Mouse (Mus musculus) forebrain, embryonic 12.5 days (tissue): ENCODE measurements around the gene Rangap1. TPM values are rescaled to one million over a fixed set of nuclear protein-coding genes. Genes with fewer than 3 reads are reported as not detected.

Experiments used
- ATAC-seq: fragments of 200-750 bp; cut with Nextera tagmentation; 2 replicates; pipeline ENCODE4 v1.8.0; 2017; ENCODE audit warnings: moderate TSS enrichment; ENCODE audit not compliant: low FRiP score
- H3K27ac ChIP-seq: fragments of 300-500 bp; sonication (generic); 2 replicates; pipeline ENCODE4 v1.5.1; 2016; ENCODE audit warnings: mild to moderate bottlenecking
- H3K27me3 ChIP-seq: fragments of 300-500 bp; sonication (generic); 2 replicates; pipeline ENCODE4 v1.6.1; 2016; ENCODE audit warnings: mild to moderate bottlenecking
- H3K36me3 ChIP-seq: fragments of 300-500 bp; sonication (generic); replicated peaks from 2 replicates; pipeline ENCODE4 v1.6.1; 2016; ENCODE audit warnings: mild to moderate bottlenecking
- H3K4me1 ChIP-seq: fragments of 300-500 bp; sonication (generic); 2 replicates; pipeline ENCODE4 v1.6.1; 2016
- H3K4me2 ChIP-seq: fragments of 300-500 bp; sonication (generic); 2 replicates; pipeline ENCODE4 v1.6.1; 2016; ENCODE audit warnings: mild to moderate bottlenecking, moderate library complexity
- H3K4me3 ChIP-seq: fragments of 300-500 bp; sonication (generic); replicated peaks from 2 replicates; pipeline ENCODE4 v1.5.1; 2016; ENCODE audit warnings: mild to moderate bottlenecking
- H3K9ac ChIP-seq: fragments of 300-500 bp; sonication (generic); 2 replicates; pipeline ENCODE4 v1.6.1; 2016; ENCODE audit warnings: mild to moderate bottlenecking
- H3K9me3 ChIP-seq: fragments of 300-500 bp; sonication (generic); 2 replicates; pipeline ENCODE4 v1.6.1; 2016
- WGBS: fragments of 180-500 bp; shearing (Covaris S2); methylation state at CpG from one replicate; pipeline ENCODE4 v1.1.7; 2016; 5-methylcytosine and 5-hydroxymethylcytosine counted together
- polyA plus RNA-seq: library from polyadenylated mRNA; unstranded; fragments of >200 nt; fragmentation: Nextera tagmentation; extraction: Ambion mirVana; gene quantifications from 2 replicates; pipeline ENCODE4 v1.2.1, GENCODE M21; 2016

Gene Rangap1
- polyA plus RNA-seq, 1 experiment from 2014 or later, result 166 TPM

- 0 out of 2 replicates have a peak, but pooled peaks cover under 1% of the 10 kb centered on the region for H3K4me1 ChIP-seq
- no peaks in the 10 kb centered on the region for H3K27me3 ChIP-seq
- no peak overlapping the region for H3K4me2 ChIP-seq
- no peak overlapping the region for H3K4me3 ChIP-seq
- no peak for ATAC-seq
- H3K9me3 ChIP-seq, result no peaks in the 10 kb centered on the region
- H3K27ac ChIP-seq, result no peak overlapping the region
- H3K36me3 ChIP-seq, result peaks cover 55% of the 10 kb centered on the region
- WGBS, result 83% methylated on average over 4 of the region's 4 CpGs
- H3K9ac ChIP-seq, result no peak overlapping the region
Measured at GRCm38 (mm10) chr15:81670231-81670640, 75.1 kb downstream of the Rangap1 start.

GRCm38 (mm10) chr15:81666957-81667356 lies 78.4 kb downstream of the Rangap1 start:
- 90% methylated on average over 10 of the region's 10 CpGs for WGBS
- no peak overlapping the region for H3K4me2 ChIP-seq

GRCm38 (mm10) chr15:81663697-81664561 lies 81.4 kb downstream of the Rangap1 start, which contains the start of gene L3mbtl2:
Gene L3mbtl2 (plus strand): TSS chr15:81663889.
- H3K9me3 ChIP-seq, result no peaks in the 10 kb centered on the region
- peak; percentile 99 for ATAC-seq
- peak within 1 kb of the TSS; percentile 57 for H3K9ac ChIP-seq
- peaks cover 19% of the 10 kb centered on the region for H3K36me3 ChIP-seq
- peaks cover 10% of the 10 kb centered on the region for H3K4me1 ChIP-seq
- under 1% methylated on average over 55 of the region's 55 CpGs for WGBS
- no peaks in the 10 kb centered on the region for H3K27me3 ChIP-seq
- H3K4me3 ChIP-seq, result peak within 1 kb of the TSS; percentile 86
- 0 out of 2 replicates have a peak within 1 kb of the TSS, but pooled peaks have one; percentile 9 for H3K27ac ChIP-seq
- peak within 1 kb of the TSS; percentile 86 for H3K4me2 ChIP-seq

More at GRCm38 (mm10) chr15:81666957-81667356, 78.4 kb downstream of the Rangap1 start:
- Histone ChIP-seq H3K9me3 (no peaks in the 10 kb centered on the region), H3K27ac (no peak overlapping the region), H3K4me1 (peaks cover 10% of the 10 kb centered on the region), H3K4me3 (no peak overlapping the region), H3K27me3 (no peaks in the 10 kb centered on the region), H3K9ac (no peak overlapping the region), H3K36me3 (peaks cover 40% of the 10 kb centered on the region)
- ATAC-seq, result no peak

GRCm38 (mm10) chr15:81663281-81663680 lies 82.0 kb downstream of the Rangap1 start:
- Histone ChIP-seq H3K27ac (no peak overlapping the region), H3K36me3 (peaks cover 12% of the 10 kb centered on the region), H3K4me3 (peak overlapping the region; percentile 86), H3K4me1 (peaks cover 10% of the 10 kb centered on the region), H3K4me2 (peak overlapping the region; percentile 86), H3K9ac (no peak overlapping the region), H3K27me3 (no peaks in the 10 kb centered on the region), H3K9me3 (no peaks in the 10 kb centered on the region)
- ATAC-seq, result no peak
- 64% methylated on average over 10 of the region's 10 CpGs for WGBS

GRCm38 (mm10) chr15:81661701-81662100 lies 83.6 kb downstream of the Rangap1 start:
- no peak overlapping the region for H3K4me3 ChIP-seq
- no peaks in the 10 kb centered on the region for H3K27me3 ChIP-seq
- no peak overlapping the region for H3K9ac ChIP-seq
- 87% methylated on average over 2 of the region's 2 CpGs for WGBS
- no peaks in the 10 kb centered on the region for H3K9me3 ChIP-seq
- peaks cover 10% of the 10 kb centered on the region for H3K4me1 ChIP-seq
- no peak overlapping the region for H3K4me2 ChIP-seq
- ATAC-seq, result no peak
- H3K36me3 ChIP-seq, result no peaks in the 10 kb centered on the region
- no peak overlapping the region for H3K27ac ChIP-seq

Other genes starting within 250 kb of the Rangap1 start
- gene Ep300, start 160.2 kb downstream of the Rangap1 start, polyA plus RNA-seq, result 26.0 and 27.2 TPM in 2 replicates
- gene L3mbtl2, start 81.6 kb downstream of the Rangap1 start, polyA plus RNA-seq, result 36.8 and 39.6 TPM in 2 replicates
- gene Chadl, start 48.2 kb downstream of the Rangap1 start, polyA plus RNA-seq, result 5.0 TPM in 2 replicates
- 45.8 and 51.3 TPM in 2 replicates for gene Zc3h7b, start 473 bp downstream of the Rangap1 start, polyA plus RNA-seq
- 25.8 and 27.2 TPM in 2 replicates for gene Tef, start 56.9 kb upstream of the Rangap1 start, polyA plus RNA-seq
- gene Tob2, start 113.3 kb upstream of the Rangap1 start, polyA plus RNA-seq, result 24.4 and 24.8 TPM in 2 replicates
- 138 and 140 TPM in 2 replicates for gene Phf5a, start 126.4 kb upstream of the Rangap1 start, polyA plus RNA-seq
- gene Aco2, start 126.8 kb upstream of the Rangap1 start, polyA plus RNA-seq, result 184 and 185 TPM in 2 replicates
- gene Polr3h, start 180.7 kb upstream of the Rangap1 start, polyA plus RNA-seq, result 69.8 and 75.6 TPM in 2 replicates
- gene Csdc2, start 191.2 kb upstream of the Rangap1 start, polyA plus RNA-seq, result 35.8 and 39.9 TPM in 2 replicates
- 42.0 and 44.0 TPM in 2 replicates for gene Pmm1, start 215.4 kb upstream of the Rangap1 start, polyA plus RNA-seq
- gene 1700029P11Rik, start 235.0 kb upstream of the Rangap1 start, polyA plus RNA-seq, result not detected in 2 replicates
- gene Xrcc6, start 242.3 kb upstream of the Rangap1 start, polyA plus RNA-seq, result 58.5 and 64.4 TPM in 2 replicates